Mouse (Mus musculus): ENCODE results near the gene Stim1.

- TF ChIP-seq CTCF (conservative IDR thresholded peaks at IDR 0.05; ENCODE audit: insufficient read depth, insufficient read length, low read depth, low read length) (no peak), POLR2A (IDR thresholded peaks at IDR 0.05; ENCODE audit: low read depth, low read length) (no peak)
These were observed at the start of gene Stim1 for GRCm38 (mm10) chr7:102267601-102268394.
